Mouse (Mus musculus) forelimb bud, embryonic 11.5 days (tissue): ENCODE measurements around the gene Smc3.
"Not testable (repeated sequence)": the region's sequence is repeated elsewhere in the genome, so short reads cannot be mapped to it uniquely, and the experiment has no call there.

Source experiments
- DNase-seq: peaks from one replicate; pipeline ENCODE4 v3.0.0-alpha.2; 2012; ENCODE audit warnings: low read depth, low spot score

Gene Smc3

GRCm38 (mm10) chr19:53576061-53576460 lies 24.1 kb upstream of the Smc3 start:
- no peak for DNase-seq

DNA sequence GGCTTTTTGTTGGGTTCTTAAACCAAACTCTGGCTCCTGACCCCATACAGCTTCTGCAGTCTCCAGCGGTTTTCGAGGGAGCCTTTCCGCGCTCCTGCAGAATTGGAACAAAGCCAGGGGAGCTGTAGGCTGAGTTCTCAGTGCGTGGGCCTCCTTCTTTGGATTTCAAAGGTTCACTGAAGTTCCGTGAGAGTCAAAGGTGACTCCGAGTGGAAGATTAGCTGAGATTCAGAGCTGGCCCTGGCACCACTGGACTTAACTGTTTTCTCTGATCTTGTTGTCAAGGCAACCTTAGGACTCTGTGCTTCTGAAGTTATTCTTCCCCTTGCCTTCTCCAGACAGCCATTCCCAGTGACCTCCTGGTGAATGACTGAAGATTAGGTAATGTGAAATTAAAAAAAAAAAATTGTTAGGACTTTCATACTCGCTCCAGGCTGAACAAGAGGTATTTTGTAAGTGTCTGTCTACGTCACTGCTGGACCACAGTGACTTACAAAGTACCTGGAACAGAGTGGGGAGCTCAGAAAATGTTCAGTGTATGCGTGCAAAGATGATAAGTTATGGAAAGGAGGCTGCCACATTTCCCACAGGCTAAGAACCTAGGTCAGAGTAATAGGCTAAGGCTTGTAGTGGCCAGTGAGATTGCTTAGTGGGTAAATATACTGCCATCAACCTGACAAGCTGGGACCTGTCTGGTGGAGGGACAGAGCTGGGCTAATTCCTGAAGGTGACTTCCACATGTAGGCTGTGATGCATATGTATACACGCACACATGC lies 23.0 kb upstream of the Smc3 start:
- DNase-seq, result no peak

DNA sequence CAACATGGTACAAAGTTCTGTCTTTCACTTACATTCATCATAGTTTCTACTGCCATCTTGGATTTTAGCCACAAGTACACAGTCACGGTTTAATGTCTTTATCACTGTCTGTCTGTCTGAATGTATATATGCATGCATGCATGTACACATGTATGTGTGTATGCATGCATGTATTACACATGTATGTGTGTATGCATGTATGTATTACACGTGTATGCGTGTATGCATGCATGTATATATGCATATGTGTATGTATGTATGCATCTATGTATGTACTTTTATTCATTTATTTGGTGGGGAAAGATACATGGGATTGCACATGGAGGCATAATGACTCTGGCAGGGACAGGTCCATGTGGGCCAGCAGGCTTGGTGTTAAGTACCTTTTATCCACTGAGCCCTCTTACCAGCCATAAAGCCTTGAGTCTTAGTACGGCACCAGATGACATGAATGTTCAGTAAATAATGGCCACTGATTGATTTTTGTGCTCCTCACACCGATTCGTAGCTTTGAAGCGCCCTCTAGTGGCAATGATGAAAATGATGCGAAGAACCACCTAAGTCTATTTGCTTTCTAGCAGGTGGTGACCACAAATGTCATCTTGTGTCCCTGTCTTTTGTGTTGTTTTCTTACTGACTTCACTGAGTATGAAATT lies 21.5 kb upstream of the Smc3 start:
- DNase-seq, result peak; percentile 83

- not testable (repeated sequence) for DNase-seq
These were observed 19.9 kb upstream of the Smc3 start for GRCm38 (mm10) chr19:53580271-53580670.

DNA sequence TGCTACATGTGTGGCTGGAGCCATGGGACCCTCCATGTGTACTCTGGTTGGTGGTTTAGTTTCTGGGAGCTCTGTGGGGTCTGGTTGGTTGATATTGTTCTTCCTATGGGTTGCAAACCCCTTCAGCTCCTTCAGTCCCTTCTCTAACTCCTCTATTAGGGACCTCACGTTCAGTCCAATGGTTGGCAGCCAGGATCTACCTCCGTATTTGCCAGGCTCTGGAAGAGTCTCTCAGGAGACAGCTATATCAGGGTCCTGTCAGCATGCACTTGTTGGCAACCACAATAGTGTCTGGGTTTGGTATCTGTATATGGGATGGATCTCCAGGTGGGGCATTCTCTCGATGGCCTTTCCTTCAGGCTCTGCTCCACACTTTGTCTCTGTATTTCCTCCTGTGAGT lies 12.5 kb upstream of the Smc3 start:
- DNase-seq, result not testable (repeated sequence)

DNA sequence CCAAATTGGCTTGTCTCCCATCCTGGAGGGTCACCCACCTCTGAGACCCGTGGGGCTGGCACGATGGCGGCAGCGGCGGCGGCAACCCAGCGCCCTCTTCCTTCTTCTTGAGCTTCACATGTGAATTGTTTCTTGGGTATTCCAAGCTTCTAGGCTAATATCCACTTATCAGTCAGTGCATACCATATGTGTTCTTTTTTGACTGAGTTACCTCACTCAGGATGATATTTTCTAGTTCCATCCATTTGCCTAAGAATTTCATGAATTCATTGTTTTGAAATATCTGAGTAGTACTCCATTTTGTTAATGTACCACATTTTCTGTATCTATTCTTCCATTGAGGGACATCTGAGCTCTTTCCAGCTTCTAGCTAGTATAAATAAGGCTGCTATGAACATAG lies 11.2 kb upstream of the Smc3 start, which contains the start of gene Nutf2-ps1:
Gene Nutf2-ps1 (minus strand): TSS at position 101 of the 400 bp plus-strand sequence.
- DNase-seq, result not testable (repeated sequence)

DNA sequence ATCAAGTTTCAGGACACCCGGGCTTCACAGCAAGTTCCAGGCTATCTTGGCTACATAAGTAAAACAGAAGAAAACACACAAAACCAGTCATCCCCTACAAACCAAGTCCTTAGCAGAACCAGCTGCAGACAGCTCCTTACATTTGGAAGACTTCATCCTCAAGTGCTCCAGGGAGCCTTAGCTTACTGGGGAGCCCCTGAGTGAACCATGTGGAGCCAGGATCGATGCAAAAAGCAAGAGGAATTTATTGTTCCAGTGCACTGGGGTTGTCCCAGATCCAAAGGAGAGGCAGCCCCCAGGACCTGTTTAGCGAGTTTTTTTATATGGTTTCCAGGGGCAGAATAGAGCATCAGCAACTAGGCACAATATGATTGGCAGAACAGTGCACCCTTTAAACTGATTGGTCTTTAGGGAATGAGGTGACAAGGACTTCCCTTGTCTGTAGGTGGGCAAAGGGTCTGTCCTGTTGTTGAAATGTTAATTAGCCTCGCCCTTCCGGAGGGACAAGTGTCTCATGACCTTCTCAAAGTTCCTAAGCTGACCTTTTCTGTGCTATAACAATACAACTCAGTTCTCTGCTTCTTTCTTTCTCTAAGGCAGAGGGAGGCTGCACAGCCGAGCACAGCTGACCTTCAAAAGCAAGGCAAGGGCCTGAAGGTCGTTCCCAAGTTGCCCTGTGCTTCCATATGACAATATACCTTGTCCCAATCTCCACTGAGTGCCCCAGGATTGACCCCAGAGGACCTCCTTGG lies 3.3 kb upstream of the Smc3 start:
- DNase-seq, result no peak

DNA sequence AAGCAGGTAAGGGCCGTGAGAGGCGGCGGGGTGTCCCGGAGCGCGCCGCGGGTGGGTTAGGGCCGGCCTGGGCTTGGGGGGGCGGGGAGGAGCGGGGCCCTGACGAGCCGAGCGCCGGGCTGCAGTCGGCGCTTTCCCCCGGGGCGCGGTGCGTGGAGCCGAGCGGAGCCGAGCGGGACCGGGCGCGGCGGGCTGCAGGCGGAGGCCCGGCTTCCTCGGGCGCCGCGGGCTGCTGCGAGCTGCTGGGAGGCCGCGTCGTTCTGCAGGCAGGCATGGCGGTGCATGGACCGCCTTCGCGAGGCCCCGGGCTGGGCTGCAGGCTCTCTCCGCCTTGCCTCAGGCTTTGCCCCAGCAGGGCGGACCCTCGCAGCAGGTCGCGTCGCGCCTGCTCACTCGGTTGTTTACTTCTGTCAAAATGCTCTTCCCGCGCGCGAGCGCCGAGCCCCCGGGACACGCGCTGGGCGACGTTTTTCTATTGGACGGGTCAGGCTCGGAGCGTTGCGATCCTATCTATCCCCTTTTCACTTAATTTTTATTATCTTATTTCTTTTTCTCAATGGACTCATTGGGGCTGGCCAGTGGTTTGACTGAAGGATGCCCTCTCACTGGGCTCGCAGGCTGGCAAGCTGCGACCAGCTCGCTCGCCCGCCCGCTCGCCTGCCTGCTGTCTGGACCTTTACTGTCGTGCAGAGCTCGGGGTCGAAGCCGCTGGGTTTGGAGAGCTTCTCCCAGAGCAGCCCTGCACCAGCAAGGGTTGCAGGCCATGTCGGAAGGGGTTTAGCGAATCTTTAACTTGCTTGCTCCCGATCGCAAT lies 558 bp downstream of the Smc3 start:
- peak; percentile 35 for DNase-seq

- DNase-seq, result no peak
These were observed 1.1 kb downstream of the Smc3 start for GRCm38 (mm10) chr19:53601363-53601655.

- no peak for DNase-seq
These were observed 8.7 kb downstream of the Smc3 start for GRCm38 (mm10) chr19:53608921-53609320.

DNA sequence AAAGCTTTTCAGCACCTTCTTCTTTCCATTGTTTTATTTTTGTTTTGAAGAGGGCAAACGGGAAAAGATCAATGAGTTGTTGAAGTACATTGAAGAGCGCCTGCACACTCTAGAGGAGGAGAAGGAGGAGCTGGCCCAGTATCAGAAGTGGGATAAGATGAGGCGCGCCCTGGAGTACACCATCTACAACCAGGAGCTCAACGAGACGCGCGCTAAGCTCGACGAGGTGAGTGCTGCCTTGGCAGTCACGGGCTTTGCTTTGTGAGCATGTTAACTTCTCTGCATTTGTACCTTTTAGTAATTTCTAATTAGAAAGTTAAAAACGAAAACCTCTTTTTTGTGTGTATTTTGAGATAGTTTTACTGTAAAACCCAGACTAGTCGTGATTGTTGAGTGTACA lies 21.5 kb downstream of the Smc3 start:
- no peak for DNase-seq

DNA sequence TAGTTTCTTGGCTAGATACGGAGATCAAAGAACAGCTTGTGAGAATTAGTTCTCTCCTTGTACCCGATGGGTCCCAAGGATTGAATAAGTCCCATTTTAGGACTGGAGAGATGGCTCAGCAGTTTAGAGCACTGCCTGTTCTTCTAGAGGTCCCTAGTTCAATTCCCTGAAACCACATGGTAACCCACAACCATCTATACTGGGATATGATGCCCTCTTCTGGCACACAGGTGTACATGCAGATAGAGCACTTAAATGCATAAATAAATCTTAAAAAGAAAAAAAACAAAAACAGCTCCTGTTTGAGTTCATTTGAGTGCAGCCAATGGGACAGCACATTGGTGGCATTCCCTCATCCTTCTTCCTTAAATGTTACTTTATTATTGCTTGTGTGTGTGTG lies 37.8 kb downstream of the Smc3 start:
- no peak for DNase-seq

- DNase-seq, result no peak
These were observed 38.5 kb downstream of the Smc3 start for GRCm38 (mm10) chr19:53638727-53639126.

DNA sequence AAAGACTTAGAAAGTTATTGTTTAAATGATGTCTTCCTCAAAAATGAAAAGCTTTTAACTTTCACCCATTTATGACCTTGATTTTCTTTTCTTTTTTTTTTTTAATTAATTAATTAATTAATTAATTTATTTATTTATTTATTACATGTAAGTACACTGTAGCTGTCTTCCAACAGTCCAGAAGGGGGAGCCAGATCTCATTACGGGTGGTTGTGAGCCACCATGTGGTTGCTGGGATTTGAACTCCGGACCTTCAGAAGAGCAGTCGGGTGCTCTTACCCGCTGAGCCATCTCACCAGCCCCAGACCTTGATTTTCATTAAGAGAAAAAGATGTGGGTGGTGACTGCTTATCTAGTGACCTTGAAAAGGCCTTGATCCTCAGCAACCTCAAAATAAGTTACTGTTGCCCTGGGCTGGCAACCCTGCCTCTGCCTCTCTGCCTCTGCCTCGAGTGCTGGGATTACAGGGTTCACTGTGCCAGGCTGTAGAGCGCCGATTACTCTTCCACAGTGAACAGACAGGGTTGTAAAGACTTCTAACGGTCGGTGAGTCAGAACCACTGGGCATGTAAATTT lies 43.9 kb downstream of the Smc3 start:
- DNase-seq, result no peak

DNA sequence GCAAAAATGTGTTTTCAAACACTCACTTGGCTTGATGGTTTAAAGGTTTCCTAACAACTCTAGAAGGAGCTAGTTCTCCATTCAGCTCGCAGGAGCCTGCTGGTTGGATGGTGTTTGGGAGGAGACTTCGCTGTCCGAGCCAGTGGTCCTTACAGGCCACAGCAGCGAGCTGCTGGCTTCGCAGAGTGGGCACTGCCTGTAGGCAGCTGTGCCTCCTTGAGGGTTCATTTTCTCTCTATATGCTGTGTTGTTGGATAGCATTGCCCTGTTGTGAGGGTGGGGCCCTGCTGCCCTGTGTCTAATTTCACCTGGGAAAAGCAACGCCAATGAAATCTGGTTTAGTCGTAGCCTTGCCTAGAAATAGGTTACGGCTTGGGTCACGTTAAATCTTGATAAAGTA lies 47.1 kb downstream of the Smc3 start:
- no peak for DNase-seq

GRCm38 (mm10) chr19:53648056-53648455 lies 47.9 kb downstream of the Smc3 start:
- no peak for DNase-seq

DNA sequence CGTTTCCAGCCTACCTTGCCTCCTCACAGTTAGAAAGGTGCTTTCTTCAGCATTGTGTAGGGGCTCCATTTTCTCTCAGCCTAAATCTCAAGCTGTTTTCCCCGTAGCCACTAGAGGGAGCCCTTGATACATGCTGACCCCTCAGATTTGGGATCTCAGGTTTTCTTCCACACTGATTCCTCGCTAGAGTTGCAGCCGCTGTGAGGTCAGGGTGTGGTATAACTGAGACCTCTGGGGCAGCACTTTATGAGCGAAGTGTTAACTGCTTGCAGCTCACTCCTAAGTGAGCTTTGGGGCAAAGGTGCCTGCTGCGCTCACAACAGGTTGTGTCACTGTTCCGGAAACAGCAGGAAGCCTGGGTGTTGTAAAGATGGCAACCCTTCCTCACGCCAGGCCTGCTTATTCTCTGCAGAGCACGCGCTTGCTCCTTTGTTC lies 48.6 kb downstream of the Smc3 start:
- DNase-seq, result peak; percentile 91

DNA sequence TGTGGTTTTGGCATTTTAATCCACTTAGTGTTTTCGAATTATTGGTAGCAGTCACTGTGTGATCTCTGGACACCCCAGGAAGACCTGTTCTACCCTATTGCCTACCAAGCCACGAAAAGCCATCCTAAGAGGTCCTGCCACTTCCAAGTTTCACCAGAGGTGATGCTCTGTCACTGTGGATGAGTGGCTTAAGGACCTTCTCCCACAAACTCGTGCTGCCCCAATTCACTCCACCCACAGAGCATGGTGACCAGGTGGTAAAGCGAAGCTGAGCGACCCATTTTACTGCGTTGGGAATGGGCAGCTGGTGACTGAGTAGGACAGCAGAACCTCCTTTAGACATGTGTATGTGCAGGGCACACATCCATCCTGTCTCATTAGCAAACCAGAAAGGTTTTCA lies 49.2 kb downstream of the Smc3 start:
- DNase-seq, result no peak

DNA sequence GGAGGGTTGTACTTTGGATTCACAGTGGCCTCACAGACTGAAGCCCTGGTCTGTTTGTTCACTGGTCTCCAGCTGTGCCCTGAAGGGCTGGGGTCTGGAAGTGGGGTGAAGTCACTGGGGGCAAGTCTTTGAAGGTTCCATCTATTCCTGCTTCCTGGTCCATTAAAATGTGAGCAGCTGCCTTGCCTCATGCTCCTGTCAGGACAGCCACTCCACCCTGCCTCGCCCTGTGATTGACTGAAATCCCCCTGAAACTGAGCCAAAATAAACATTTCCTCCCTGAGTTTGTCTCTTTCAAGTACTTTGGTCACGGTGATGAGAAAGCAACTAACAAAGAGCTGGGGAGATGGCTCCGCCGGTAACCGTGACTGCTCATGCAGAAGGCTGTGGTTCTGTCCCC lies 49.6 kb downstream of the Smc3 start:
- no peak for DNase-seq

DNA sequence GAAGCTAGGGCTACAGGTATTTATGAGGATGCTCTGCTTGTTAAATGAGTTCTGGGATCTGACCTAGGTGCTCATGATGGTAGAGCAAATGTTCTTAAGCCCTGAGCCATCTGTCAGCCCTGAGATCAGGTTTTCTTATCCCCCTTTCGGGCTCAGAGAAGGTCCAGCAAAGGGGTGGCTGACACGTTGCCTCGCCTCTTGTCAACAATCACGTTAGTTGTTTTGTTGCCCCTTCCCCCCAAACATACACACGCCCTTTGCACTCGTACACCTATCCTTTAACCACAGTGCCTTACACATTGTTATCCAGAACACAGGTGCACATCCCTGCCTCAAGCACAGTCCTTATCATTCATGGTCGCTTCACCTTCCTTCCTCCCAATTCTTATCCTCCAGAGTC lies 50.7 kb downstream of the Smc3 start:
- DNase-seq, result no peak

DNA sequence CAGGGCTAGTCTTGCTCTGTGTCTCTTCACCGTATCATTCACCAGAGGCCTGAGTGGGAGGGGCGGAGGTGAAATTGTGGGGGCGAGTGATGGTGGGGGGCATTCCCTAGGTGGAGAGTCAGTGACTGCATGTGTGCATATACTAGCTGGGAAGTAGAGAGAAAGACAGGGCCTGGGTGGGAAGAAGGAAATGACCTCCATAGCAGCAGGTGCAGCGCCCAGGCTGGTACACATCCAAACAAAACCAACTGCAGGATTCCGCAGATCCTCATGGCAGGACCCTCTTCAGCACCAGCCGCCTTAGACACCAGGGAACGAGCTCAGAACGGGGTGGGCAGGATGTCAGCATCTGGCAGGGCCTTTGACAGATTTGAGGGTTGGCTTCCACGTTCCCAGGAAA lies 52.1 kb downstream of the Smc3 start:
- DNase-seq, result no peak
